Mouse (Mus musculus) activated CD4-positive, CD25-positive, alpha-beta regulatory T cell, adult 4 months (primary cell): ENCODE data around the gene Gm5148. TPM values are rescaled to one million over a fixed set of nuclear protein-coding genes. Genes with fewer than 3 reads are reported as not detected.

Experiments used
- ATAC-seq: one replicate; pipeline ENCODE4 v1.8.0; 2017
- polyA plus RNA-seq, 2 experiments: library from polyadenylated mRNA; unstranded; fragments of 100-300 nt; shearing (Covaris generic); gene quantifications; one replicate each; pipeline ENCODE4 v1.2.1; 2017

Gene Gm5148
- 1 to 10 TPM; 1.5 to 1.6 TPM for polyA plus RNA-seq

DNA sequence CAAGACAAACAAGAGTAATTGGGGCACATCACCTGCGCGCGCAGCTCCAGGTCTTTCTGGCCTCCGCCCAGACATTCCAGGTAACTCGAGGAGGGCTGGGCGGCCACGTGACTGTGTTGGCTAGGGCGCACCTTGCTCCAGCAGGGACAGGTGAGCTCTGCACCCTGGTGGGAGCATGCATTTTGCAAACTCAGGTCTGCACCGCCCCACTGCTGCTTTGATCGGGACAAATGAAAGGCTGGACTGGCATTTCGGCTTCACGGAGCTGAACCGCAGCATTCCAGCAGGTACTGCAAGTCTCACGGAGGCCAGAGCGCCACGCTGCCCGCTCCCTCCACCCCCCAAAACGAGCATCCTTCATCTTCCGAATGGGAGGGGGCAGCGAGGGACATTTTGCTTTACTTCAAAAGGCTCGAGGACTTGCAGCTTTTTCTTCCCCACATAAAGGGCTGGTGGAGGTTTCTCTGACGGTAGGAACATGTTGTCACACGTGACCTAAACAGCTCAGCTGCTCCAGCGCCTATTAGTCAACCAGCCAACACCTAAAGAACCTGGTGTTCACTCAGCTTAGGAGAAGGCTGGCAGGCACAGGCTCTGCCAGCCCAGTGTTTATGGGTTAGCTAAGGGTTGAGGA, at the start of gene Gm5148:
Gene Gm5148 (minus strand): TSS at position 320 of the 634 bp plus-strand sequence.
- peak; percentile 91 for ATAC-seq

DNA sequence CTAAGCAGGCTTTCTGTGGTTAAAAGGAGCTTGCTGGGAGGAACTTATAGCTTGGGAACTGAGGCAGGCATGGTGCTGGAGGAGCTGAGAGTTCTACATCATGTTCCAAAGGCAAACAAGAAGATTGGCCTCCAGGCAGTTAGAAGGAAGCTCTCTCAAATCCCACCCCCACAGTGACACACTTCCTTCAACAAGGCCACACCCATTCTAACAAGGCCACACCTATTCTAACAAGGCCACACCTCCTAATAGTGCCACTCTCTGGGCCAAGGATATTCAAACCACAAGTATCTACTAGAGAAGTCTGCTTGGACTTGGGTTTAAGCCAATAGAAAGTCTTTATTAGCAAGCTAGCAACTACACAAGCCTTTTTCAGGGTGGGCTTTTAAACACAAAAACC, 46.7 kb upstream of the Gm5148 start:
- ATAC-seq, result no peak

DNA sequence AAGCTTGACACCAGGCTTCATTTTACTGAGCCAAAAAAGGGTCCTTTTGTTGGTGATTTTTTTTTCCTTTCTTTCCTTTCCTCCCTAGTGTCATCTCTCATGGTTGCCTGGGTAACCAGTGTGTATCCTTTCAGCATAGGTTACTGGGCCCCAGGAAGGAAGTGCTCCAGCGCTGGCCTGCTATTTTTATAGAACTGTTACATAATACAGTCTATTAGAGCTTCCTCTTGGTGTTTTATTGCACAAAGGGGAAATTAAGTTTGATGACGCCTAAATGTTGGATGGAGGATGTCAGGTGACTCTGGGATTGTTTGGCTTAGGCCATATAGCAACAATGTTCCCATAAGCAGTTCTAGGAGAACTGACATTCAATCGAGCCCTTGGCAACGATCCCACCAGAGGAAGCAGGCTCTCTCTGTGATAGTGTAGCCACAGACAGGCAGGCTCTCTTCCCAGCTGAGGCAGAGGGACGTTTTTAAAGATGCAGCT, 45.0 kb upstream of the Gm5148 start:
- peak; percentile 88 for ATAC-seq

DNA sequence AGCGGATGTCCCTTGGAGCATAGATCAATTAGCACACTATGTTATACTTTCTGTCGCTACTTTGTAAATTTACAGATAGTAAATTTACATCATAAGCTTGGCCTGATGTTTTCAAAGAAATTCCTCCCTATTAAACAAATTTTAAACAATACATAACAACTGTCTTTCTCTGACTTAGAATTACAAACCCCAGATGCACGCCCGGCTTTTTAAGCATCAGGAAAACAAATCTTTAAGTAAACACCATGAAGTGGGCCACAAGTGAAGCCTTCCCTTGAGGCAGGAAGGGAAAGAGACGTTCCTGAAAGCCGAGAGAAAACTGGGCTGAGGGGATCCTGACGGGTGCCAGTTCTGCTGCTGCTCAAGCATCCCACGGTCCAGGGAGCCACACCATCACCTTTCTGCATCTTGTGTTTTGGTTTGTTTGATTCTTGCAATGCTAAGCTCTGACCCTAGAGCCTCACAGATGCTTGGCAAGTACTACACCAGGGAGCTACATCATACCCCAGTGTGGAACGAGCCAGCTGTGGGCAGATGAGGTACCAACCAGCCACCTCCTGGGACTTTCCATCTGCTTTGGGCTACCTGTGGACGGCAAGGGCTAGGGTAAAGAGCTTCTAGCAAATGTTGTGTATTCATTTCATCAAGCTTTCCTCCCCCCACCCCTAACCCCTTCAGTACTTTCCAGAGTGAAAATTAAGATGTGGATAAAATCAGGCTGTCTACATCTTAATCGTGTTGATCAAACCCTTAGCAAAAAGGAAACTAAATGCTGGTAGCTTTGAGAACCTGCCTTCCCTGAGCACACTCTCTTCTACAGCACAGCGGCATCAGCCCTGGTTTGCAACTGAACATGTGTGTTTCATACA, 43.1 kb upstream of the Gm5148 start:
- ATAC-seq, result peak; percentile 10

DNA sequence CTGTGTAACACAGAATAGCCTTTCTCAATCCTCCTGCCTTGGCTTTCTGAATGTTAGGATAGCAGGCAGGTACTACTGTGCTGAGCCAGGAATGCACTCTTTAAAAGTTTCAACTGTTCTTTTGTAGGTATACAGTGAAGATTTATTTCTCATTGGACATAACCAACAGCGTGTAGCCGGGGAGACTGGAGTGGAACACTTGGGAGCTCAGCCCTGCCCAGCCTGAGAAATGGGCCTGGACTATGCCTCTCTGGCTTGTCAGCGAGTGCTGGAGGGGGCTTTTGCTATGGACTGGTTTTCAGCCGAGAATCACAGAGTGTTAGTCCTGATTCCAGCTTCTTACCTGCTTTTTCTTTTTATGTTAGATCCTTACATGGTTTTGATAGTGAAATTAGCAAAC, 42.3 kb upstream of the Gm5148 start:
- no peak for ATAC-seq

DNA sequence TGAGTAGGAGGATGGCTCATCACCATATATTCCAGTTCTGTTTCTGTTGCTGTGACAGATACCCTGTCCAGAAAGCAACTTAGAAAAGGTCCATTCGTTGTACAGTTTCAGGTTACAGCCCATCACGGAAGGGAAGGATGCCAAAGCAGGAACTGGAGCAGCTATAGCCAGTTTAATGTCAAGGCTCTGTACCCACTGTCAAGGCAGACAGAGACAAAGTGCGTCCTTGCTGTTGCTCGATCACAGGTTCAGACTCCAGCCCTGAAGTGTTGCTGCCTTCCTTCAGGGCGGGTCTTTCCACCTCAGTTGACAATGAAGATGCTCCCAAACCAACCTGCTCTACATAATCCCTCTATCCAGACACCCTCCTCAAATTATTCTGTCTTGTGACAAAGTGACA, 41.7 kb upstream of the Gm5148 start:
- no peak for ATAC-seq

DNA sequence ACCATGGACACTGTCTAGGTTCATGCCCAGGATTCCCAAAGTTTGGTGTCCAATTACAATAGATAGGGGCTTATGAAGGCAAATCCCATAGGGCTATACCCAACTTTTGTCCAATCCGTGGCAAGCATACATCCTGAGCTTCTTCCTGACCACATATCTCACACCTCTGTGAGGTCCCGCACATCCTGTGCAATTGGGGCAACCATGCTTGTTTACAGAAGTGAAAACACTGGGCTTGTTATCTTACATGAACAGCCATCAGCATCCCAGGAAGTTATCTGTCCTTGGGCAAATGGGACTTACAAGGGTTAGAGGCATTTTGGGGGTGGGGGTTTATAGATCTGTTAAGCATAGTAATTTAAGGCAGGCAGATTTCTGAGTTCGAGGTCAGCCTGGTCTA, 41.0 kb upstream of the Gm5148 start:
- no peak for ATAC-seq

DNA sequence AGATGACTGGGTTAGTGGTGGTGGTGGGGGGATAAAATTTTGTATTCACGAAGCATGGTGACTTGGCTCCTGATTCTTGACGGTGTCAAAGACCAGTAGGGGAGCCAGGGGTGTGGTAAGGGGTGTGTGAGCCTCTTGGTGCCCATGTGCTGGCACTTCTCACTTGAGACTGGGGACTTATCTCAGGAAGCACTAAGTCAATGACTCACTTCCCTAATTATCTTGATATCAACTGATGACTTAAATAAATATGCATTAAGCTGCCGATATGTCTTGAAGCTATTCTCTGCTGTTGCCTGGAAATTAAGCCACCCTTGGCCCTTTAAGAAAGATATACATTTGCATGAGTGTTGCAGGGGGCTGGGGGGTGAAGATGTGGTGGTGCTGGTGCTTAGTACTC, 38.0 kb upstream of the Gm5148 start:
- ATAC-seq, result no peak

DNA sequence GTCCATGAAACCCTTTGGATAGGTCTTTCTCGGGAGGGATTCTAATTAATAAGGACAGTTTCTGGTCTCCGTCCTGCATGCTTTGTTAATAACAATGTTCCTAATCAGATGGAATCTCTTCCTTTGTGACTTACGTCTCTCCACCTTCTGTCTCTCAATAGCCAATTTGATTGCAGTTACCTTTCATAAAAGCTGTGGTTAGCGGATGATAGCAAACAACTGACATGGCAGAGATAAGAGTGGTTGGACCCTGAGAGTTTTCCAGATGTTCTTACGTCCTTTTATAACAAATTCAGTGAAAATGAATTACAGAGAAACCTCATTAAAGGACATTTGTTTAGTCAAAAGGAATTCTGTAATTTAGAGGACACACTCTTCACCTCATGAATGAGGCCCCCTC, 37.5 kb upstream of the Gm5148 start:
- ATAC-seq, result no peak

DNA sequence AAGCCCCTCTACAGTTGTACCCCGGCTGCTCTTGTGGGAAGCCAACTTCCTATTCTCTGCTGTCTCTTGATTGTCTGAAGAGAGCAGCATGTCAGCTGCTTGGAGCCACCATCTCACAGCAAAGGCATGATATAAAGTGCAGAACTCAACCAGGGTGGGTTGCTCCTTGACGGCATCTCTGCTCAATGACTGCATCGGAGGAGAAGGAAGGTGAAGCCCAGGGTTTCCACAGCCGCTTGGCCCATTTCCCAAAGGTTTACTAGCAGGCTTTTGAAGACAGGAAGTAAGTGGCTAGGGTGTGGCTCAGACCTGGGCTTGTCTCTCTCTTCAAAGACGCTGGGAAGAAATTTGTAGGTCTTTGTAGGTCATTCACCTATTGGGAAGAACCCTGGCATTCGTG, 36.6 kb upstream of the Gm5148 start:
- peak; percentile 40 for ATAC-seq

DNA sequence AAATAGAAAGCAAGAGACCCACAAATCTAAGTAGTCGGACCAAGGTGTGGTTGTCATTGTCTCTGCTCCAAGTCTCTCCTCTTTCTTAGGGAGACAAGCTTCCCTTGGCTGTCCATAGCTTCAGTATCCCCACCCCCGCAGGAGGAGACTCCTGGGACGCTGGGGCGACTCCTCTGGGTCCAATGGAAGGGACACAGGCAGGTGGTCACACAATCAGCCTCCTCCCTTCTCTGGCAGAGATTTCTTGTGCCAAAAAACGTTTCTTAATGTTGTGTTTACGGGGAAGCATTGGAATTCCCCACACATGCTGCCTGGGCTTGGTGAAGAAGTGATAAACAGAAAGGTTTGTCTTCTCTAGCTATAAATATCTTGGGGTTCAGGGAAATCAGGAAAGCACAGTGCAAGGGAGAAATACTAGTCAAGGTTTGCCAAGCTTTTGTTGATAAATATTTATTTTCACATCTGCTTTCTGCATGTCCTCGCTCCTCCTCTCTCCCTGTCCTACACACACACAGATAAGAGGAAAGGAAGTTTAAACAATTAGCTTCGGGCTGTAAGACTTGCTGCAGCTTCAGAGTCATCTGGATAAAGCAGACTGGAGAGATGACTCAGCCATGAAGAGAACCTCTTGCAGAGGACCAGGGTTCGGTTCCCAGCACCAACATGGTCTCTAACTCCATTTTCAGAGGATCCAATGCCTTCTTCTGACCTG, 34.5 kb upstream of the Gm5148 start:
- ATAC-seq, result no peak

DNA sequence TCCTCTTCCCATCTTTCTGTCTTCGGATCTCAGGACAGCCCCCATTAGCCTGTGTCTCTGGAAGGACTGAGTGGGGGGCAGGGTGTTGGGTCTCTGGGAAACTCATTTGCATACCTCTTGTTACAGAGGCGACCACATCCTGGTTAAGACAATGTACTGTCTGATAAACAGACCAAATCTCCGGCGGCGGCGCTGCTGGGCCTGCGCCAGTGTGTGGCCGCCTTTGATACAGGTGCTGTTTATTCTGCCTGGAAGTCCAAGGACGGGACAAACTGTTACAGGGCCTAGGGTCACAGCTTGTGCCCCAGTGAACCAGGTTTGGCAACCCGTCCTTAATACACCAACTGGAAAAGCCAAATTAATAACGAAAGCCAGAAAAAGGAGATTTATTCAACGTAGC, 33.8 kb upstream of the Gm5148 start:
- peak; percentile 87 for ATAC-seq

DNA sequence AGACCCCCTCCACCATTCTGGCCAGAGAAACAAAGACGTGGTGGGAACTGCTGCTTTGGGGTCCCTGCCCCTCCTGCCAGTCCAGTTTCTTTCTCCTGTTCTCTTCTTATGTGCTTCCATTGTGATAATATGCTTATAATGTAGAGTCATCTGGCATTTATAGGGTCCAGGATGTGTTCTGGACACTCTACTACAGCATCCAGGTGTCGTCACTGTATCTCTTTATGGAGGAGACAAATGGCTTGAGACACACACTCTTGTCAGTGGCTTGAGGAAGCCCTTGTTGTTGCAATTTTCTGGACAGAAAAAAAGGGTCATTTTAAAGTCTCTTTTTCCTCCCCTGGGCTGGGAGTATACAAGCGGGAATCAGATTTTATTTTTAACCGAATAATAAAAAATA, 33.3 kb upstream of the Gm5148 start:
- ATAC-seq, result no peak

DNA sequence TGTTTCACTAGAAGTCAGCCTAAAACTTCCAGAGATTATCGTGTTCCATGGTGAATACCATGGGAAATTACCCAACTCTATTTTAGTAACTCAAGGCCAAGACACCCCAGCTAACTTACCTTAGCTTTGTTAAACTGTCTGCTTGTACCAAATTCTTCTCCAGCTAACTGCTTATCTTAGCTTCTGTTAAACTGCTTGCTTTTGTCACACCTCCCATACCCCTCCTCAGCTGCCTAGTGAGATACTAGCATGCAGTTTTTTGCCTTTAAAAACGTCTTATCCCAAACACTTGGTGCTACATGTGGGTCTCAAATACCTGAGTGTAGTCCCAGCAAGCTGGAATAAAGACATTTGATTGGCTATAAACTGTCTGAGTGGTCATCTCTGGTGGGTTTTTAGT, 31.7 kb upstream of the Gm5148 start:
- no peak for ATAC-seq

DNA sequence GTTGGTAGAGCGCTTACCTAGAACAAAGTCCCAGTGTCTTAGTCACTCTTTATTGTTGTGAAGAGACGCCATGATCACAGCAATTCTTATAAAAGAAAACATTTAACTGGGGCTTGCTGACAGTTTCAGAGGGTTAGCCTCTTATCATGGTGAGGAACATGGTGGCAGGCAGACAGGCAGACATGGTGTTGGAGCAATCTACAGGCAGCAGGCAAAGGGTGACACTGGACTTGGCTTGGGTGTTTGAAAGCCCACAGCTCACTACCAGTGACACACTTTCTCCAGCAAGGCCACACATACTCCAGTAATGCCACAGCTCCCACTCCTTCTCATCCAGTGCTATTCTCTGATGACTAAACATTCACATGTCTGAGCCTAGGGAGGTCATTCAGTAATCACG, 30.3 kb upstream of the Gm5148 start:
- ATAC-seq, result no peak

DNA sequence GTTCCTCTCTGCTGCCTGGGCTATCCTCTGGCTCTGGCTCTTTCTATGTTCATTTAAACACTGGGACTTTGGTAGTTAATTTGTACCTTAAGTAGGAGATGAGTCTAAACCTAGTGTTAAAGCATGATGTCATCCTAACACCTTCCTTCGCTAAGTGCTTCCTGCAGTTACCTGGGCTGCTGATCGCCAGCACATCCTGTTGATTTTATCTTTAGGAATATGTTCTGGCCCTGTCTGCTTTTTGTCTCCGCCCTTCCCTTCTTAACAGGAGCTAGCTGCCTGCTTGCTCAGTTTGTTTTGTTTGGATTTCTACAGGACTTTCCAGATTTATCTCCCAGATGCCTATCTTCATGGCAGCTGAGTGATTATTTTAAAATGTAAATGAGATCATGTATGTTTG, 28.9 kb upstream of the Gm5148 start:
- ATAC-seq, result peak; percentile 64

DNA sequence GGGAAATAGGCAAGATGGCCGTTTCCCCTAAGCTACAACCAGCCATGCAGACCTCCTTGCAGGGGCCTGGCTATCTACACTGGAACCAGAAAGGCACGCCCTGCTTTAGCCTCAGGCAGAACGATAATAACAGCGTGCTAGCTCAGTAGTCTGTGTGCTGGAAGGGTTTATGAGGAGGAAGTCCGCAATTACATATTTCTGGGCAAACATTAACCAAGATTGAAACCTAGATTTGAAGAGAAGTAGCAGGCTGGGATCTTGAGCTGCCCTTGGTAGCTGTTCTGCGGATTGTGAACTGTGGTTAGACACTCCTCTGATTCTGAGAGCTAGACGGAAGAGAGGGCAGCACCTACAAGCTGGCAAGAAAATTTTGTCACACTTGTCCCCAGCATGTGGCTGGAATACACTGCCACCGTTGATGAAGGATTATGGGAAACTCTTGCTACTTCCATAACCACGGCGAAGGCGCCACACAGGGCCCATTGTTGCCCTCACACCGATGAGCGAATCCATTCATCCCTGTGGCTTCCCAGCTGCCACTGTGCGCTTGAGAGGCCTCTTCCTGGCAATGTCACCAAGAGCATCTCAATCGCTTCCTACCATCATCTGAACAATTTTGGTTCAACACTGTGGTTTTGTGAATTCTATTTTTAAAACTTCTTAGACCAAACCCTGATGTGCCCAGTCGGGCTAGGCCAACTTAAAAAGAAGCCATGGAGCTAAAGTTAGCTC, 23.9 kb upstream of the Gm5148 start:
- peak; percentile 47 for ATAC-seq

DNA sequence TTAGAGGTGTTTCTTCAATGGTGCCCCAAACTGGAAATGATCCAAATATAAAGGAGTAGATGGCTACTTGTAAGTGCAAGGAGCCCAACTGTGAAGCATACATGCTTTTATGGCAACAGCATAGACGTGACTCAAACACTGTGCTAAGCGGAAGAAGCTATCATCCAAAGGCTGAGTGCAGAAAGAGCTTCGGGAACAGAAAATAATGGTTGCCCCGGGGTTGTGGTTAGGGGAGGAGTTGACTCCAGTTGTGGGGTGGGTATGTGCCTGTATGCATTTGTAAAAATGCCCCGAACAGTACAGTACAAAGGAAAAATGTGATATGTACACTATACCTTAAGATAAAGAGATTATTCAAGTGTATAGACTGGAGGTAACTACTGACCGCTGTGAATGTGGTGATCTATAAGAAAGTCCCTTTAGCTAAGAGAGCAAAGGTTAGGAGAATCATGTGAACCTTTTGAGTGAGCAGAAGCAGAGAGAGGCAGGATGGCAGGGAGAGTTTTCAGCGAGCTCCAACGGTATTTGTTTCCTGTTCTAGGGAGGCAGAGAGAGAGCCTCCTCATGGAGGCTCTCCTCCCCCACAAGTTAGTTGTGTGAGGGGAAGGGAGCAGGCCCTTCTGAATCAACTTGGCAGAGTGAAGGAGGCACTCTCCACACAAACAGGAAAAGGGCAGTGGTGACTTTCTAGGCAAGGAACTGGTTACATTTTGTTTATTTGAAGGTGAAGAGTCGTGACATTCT, 23.1 kb upstream of the Gm5148 start:
- peak; percentile 42 for ATAC-seq

DNA sequence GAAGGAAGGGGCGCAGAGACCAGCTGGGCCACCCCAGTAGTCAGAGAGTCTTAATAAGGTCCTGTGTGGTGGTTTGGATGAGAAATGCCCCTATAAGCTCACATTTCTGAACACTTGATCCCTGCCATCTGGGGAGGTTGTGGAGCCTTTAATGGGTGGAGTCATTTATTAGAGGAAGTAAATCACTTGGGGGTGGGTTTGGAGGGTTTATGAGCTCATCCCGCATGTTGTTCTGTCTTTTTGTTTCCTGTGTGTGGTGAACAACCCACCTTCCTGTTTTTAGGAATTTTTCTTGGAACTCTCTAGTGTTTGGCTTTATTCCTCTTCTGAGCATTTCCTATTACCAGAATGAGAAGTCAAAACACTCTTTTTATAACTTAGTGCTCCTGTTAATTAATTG, 19.8 kb upstream of the Gm5148 start:
- no peak for ATAC-seq

DNA sequence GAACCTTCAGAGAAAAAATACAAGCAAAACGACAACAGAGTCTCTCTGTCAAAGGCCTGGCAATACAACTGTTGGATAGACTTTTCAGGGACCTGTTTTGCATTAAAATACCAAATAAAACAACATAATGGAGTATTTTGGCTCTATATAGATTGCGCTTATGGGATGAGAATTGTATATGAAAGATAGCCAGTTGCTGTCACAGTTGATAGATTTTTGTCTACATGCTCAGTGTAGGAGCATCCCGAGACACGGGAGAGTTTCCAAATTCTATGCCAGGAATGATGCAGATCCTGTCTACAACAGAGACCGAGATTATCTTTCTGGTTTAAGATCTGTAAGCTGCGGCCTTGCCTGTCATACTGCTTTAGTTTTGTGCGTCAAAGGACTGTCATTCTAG, 15.7 kb upstream of the Gm5148 start:
- no peak for ATAC-seq

DNA sequence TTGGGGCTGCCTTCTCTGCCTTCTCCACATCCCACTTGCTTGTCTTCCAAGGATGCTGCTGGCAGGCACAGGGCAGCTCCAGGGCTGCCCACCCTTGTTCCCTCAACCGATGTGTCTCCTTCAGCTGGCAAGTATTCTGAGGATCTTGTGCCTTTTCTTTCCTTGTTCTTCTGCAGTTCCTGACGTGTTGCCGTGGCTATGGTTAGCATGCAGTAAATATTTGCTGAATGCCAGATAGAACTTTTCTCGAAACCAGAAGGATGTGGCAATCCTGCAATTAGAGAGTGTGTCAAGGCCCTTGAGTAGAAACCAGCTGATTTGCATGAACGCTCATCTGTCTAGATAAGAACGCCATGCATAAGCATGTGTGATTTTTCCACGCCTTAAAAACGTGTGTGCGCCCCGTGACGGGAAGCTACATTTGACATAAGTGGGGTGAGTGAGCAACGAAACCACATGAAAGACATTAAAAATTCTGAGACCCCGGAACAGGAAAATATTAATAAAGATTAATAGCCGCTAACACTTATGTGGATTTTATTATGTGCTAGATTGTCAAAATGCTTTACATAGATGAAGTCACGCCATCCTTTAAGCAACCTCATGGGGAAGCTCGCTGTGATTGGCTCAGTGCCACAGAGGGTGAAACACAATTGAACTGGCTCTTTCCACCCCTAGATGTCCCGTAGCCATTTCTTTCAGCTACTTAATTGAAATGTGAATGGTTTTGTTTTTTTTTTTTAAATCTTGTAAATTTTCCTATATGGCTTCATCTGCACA, 14.1 kb upstream of the Gm5148 start:
- ATAC-seq, result peak; percentile 85
